Mouse (Mus musculus) layer of hippocampus, postnatal 14 days (tissue): ENCODE results near the gene Mrgprb3. TPM values are rescaled to one million over a fixed set of nuclear protein-coding genes. Genes with fewer than 3 reads are reported as not detected.

Experiments
- DNase-seq, 2 experiments: peaks; one replicate each; pipeline ENCODE4 v3.0.0; 2021 to 2022; ENCODE audit warnings: low spot score in 2 of 2, mixed read lengths in 1 of 2
- long read RNA-seq, 2 experiments: library from polyadenylated mRNA; stranded (forward); transcript quantifications; one replicate each; pipeline ENCODE4 v2.0.0; 2021
- total RNA-seq, 2 experiments: library from RNA; stranded (reverse); gene quantifications; 2 replicates each; pipeline ENCODE4 v1.2.3; 2021

Gene Mrgprb3
- not detected for total RNA-seq
- long read RNA-seq, experiment 1, result 0 reads
- long read RNA-seq, experiment 2, result 0 reads

GRCm38 (mm10) chr7:48643711-48644110, at the start of gene Mrgprb3:
Gene Mrgprb3 (minus strand): TSS chr7:48643811.
- DNase-seq, result no peak

Other genes starting within 250 kb of the Mrgprb3 start
- under 1 TPM in 1 of 2 experiments, not detected in 1; 0.51 TPM for gene Mrgprb1, start 187.5 kb downstream of the Mrgprb3 start, total RNA-seq
- gene Mrgprx2, start 144.5 kb downstream of the Mrgprb3 start, total RNA-seq, result not detected
- not detected for gene Mrgprb2, start 85.7 kb downstream of the Mrgprb3 start, total RNA-seq
- gene Zdhhc13, start 145.2 kb upstream of the Mrgprb3 start, total RNA-seq, result 10 to 100 TPM; 28.1 to 28.5 TPM
- not detected for gene Csrp3, start 204.2 kb upstream of the Mrgprb3 start, total RNA-seq
- gene E2f8, start 237.8 kb upstream of the Mrgprb3 start, total RNA-seq, result 1 to 10 TPM in 1 of 2 experiments, under 1 TPM in 1; 0.88 to 1.3 TPM